Mouse (Mus musculus) adrenal gland, postnatal 36 days (tissue): ENCODE measurements at regions not wholly inside any gene's neighbourhood (a gene's known extent, or its start where the extent isn't known, plus 50 kb on each side); places are given as distances from the start of the nearest gene placed in this dataset.
"Not testable (repeated sequence)": the region's sequence is repeated elsewhere in the genome, so short reads cannot be mapped to it uniquely, and the experiment has no call there.

Experiments used
- DNase-seq, 2 experiments: peaks; one replicate each; pipeline ENCODE4 v3.0.0; 2021; ENCODE audit warnings: mixed read lengths in 1 of 2

DNA sequence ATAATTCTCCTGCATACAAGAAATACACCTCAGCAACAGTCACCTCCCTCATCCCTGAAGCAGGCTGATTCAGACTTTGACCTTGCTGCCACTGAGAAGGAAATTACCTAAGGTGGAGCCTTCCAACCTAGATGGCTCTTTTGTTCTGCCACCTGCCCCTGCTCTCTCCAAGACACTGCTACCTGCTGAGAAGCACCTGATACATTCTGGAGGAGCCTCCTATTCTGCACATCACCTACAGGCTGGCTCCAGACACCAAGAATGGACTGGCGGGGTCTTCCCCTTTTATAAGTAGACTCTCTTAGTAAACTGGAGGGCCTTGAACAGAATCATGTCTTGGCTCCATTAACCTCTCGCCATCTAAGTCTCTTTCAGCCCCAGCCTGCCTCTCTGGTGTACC lies 1149.5 kb upstream of the 2610301B20Rik start:
- not testable (repeated sequence) for DNase-seq

GRCm38 (mm10) chr4:9737691-9738090 lies 1136.6 kb upstream of the 2610301B20Rik start:
- DNase-seq: no peak

DNA sequence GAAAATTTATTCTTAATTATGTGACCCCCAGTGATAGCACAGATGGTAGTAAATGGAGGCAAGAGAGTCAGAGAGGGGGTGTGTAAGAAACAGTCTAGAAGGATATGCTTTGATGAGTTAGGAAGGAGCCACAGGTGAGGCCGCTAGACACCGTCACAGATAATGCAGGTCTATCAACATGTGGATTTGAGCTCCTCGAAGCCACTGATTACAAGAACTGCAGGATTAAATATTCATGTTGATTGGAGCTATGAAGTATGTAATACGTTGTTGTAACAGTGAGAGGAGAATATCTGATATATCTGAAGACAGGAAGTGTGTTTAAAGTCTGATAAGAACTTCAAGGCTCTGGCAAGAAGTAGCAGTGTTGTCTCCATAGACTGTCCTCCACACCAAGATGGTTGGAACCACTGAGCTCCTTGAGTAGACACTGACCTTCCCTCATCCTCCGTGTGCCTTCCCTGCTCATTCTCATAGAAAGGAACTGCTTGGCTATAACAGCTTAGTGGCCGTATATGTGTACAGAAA lies 1126.8 kb upstream of the 2610301B20Rik start:
- no peak for DNase-seq

- DNase-seq: peak; percentile 25 to 29
Observed at GRCm38 (mm10) chr4:9748110-9748509, 1126.2 kb upstream of the 2610301B20Rik start.

DNA sequence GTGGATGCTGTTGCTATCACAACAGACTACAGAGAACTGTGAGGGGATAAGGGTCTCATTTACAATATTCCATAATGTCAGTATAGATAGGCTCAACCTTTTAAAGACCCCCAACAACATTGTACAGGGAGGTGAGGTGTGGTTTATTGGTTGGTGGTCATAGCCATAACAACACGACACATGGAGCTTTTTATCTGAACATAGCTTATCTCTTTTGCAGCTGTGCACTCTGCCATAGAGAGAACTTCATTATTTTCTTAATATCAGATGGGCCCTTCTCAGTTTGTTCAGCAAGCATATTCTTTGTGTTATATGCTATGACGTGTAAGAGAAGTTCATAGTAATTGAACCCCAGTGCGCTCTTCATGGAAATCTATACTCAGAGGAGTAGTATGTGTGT lies 1124.4 kb upstream of the 2610301B20Rik start:
- DNase-seq: no peak

GRCm38 (mm10) chr4:9750404-9750803 lies 1123.9 kb upstream of the 2610301B20Rik start:
- no peak for DNase-seq

DNA sequence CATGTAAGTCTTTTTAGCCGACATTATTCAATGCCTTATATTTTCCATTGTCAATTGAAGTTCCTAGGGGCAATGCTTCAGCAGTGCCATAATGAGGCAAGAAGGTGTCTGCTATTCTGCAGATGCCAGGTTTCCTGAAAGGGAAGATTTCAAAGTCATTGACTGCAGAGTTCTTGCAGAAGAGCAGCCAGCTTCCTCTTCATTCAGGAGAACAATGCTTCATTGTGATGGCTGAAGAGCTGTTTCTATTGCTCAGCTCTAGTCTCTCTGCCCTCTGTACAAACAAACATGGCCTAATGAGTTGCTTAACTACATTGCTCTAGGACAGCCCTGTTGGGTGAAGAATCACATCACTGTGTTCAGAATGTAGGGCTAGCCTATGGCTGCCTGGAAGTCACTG lies 1111.0 kb upstream of the 2610301B20Rik start:
- no peak for DNase-seq

DNA sequence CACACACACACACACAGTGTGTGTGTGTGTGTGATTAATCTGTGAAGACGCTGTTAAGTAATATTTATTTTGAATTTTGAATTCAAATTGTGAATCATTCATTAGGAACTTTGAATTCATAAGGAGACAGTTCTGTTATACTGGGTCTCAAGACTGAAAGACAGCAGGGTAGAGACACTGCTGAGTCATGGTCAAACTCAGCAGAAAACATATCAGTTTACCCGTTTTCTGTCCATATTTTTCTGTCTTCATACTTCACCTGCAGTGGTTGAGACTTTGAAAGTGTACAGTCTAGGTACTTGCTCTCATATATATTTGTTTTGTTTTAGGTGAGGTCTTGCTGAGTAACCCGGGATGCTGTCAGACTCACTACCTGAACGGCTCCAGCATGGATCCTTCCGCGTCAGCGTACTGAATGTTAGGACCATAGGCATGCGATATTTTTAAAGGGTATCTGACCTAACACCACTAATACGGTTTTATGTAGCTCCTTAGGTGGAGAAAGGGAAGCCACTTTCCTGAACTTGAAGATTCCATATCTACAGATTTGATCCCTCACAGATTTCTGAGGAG lies 1104.6 kb upstream of the 2610301B20Rik start:
- peak in 1 of 2 experiments; percentile 6 for DNase-seq

GRCm38 (mm10) chr4:9770372-9771102 lies 1103.8 kb upstream of the 2610301B20Rik start:
- peak; percentile 64 to 71 for DNase-seq

GRCm38 (mm10) chr4:9771103-9771474 lies 1103.2 kb upstream of the 2610301B20Rik start:
- DNase-seq: no peak

DNA sequence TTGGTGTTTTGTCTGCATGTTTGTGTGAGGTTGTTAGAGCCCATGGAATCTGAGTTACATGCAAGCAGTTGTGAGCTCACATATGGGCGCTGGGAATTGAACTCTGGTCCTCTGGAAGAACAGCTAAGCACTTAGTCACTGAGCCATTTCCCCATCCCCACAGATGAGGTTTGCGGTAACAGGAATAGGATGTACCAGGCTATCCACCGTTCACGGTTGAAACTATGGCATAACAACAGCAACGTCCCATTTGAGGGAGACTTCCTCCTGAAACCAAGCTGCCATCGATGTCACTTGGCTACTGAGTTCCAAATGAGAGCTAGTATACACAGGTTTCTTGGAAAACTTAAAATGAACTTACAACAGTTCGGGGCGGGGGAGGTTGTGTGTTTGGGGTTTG lies 1095.9 kb upstream of the 2610301B20Rik start:
- DNase-seq: no peak

GRCm38 (mm10) chr4:9779594-9779993 lies 1094.7 kb upstream of the 2610301B20Rik start:
- DNase-seq: no peak

- peak; percentile 79 to 88 for DNase-seq
Observed at GRCm38 (mm10) chr4:9780179-9780578, 1094.1 kb upstream of the 2610301B20Rik start.

DNA sequence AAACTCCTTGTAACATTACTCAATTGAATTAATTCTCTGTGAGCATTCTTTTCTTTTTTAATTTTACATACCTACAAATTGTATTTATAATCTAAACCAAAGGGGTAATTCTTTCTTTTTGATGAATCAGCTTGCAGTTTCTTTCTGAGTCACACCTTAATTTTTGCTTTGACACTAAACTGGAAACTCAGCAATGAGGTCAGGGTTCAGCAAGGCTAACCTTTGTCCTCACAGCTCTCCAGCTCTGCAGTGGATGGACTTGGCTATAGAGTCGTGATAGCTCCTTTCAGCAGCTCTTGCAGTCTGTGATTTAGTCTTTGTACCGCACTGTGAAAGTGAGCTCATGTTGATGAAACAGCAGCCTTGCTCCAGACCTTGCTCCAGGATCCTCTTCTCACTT lies 1093.0 kb upstream of the 2610301B20Rik start:
- no peak for DNase-seq

GRCm38 (mm10) chr4:9787795-9788365 lies 1086.4 kb upstream of the 2610301B20Rik start:
- no peak for DNase-seq

DNA sequence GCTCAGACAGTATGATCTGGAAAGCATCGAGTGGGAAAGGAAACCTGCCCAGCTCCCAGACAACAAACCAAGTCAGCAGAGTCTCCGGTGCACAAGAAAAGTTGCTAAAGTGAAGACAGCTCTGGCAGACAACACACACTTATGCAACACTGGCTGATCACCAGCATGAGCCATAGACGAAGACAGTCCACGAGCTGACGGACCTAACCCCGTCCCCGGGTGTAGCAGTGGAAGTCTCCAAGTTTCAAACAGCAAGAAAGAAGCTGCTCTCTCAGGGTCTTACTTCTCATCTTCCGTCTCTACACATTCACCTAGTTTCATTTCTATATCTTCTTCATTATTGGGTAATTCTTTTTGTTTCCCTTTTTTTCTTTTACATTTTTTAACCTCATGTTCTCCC lies 1083.8 kb upstream of the 2610301B20Rik start:
- peak in 1 of 2 experiments; percentile 10 for DNase-seq
